Mouse (Mus musculus): ENCODE measurements around the gene Wwox. TPM values are rescaled to one million over a fixed set of nuclear protein-coding genes. Genes with fewer than 3 reads are reported as not detected.
"Not testable (repeated sequence)": the region's sequence is repeated elsewhere in the genome, so short reads cannot be mapped to it uniquely, and the experiment has no call there.

Wwox gene
- polyA plus RNA-seq, 1 experiment from 2014 or later = 11.3 TPM

DNA sequence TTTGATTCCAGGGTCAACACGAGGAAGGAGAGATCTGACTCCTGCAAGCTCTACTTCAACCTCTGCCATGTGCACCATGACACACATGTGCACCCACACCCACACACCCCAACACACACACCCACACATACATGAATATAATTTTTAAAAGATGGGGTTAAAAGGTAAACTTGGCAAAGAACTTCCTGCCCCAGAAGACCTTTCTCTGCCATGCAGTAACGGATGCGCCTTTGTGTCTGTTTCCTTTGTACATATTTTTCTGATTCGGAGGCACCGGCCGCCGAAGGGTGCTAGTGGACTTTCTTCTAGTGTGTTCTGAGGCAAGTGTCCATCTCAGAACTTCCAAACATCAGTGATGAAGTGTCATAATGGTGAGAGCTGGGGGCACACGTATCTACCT, 386.0 kb downstream of the Wwox start:
- no peaks in the 10 kb centered on the region for H3K36me3 ChIP-seq (ENCODE audit: control insufficient read depth, insufficient read depth, low read length)
- H3K4me2 ChIP-seq (ENCODE audit: low read length) = no peak overlapping the region
- no peaks in the 10 kb centered on the region for H3K4me1 ChIP-seq (ENCODE audit: control insufficient read depth in 2 of 2, insufficient read depth in 2 of 2, low read length in 2 of 2)
- H3K4me3 ChIP-seq (ENCODE audit: control insufficient read depth in 1 of 2, insufficient read depth in 1 of 2, low read depth in 1 of 2, low read length in 2 of 2) = no peak overlapping the region
- no peaks in the 10 kb centered on the region for H3K27me3 ChIP-seq (ENCODE audit: control insufficient read depth, insufficient read depth, low read length)
- H3K9ac ChIP-seq (ENCODE audit: low read length) = no peak overlapping the region
- ATAC-seq (ENCODE audit: insufficient number of reproducible peaks, insufficient read depth, low FRiP score, low read depth) = no peak
- no peak overlapping the region for H3K27ac ChIP-seq (replicated peaks in 1 of 2; ENCODE audit: control insufficient read depth in 1 of 2, insufficient read depth in 1 of 2, low read depth in 2 of 2, low read length in 2 of 2)
- 91% methylated on average over 8 of the region's 8 CpGs for WGBS
- no peaks in the 10 kb centered on the region for H3K9me3 ChIP-seq (ENCODE audit: control insufficient read depth, low read length)

DNA sequence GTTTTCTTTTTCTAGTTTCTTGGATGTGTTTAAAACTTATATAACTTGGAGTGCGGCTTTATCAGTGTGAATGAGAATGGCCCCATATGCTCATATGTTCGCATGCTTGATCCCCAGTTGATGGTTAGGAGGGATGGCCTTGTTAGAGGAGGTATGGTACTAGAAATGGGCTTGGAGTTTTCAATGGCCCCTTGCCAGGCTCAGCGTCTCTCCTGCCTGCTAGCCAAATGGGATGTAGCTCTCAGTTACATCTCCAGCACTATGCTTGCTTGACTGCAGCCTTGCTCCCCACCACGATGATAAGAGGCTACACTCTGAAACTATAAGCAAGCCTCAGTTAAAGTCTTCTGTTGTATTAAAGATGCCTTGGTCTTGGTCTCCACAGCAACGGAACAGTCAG, 387.5 kb downstream of the Wwox start:
- Histone ChIP-seq H3K4me3 (ENCODE audit: control insufficient read depth in 1 of 2, insufficient read depth in 1 of 2, low read depth in 1 of 2, low read length in 2 of 2) (no peak overlapping the region), H3K9me3 (ENCODE audit: control insufficient read depth, low read length) (no peaks in the 10 kb centered on the region), H3K4me1 (ENCODE audit: control insufficient read depth in 2 of 2, insufficient read depth in 2 of 2, low read length in 2 of 2) (peaks cover under 1% of the 10 kb centered on the region in 2 experiments; a peak in 3 of 4 replicates), H3K4me2 (ENCODE audit: low read length) (no peak overlapping the region), H3K36me3 (ENCODE audit: control insufficient read depth, insufficient read depth, low read length) (no peaks in the 10 kb centered on the region), H3K9ac (ENCODE audit: low read length) (no peak overlapping the region), H3K27ac (replicated peaks in 1 of 2; ENCODE audit: control insufficient read depth in 1 of 2, insufficient read depth in 1 of 2, low read depth in 2 of 2, low read length in 2 of 2) (no peak overlapping the region), H3K27me3 (ENCODE audit: control insufficient read depth, insufficient read depth, low read length) (no peaks in the 10 kb centered on the region)
- no peak for ATAC-seq (ENCODE audit: insufficient number of reproducible peaks, insufficient read depth, low FRiP score, low read depth)
- 76% methylated on average over 5 of the region's 5 CpGs for WGBS

DNA sequence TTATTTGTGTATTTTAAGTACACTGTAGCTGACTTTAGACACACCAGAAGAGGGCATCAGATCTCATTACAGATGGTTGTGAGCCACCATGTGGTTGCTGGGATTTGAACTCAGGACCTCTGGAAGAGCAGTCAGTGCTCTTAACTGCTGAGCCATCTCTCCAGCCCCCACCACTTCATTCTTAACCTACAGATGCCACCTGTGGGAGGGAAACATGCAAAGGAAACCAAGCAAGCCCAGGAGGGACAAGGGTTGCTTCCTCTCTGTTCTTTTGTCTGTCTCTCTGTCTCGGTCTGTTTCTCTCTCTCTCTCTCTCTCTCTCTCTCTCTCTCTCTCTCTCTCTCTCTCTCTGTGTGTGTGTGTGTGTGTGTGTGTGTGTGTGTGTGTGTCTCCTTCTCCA, 388.4 kb downstream of the Wwox start:
- H3K27me3 ChIP-seq (ENCODE audit: control insufficient read depth, insufficient read depth, low read length); H3K9me3 ChIP-seq (ENCODE audit: control insufficient read depth, low read length); ATAC-seq (ENCODE audit: insufficient number of reproducible peaks, insufficient read depth, low FRiP score, low read depth); H3K4me2 ChIP-seq (ENCODE audit: low read length); H3K4me3 ChIP-seq (ENCODE audit: control insufficient read depth in 1 of 2, insufficient read depth in 1 of 2, low read depth in 1 of 2, low read length in 2 of 2); H3K9ac ChIP-seq (ENCODE audit: low read length); H3K27ac ChIP-seq (replicated peaks in 1 of 2; ENCODE audit: control insufficient read depth in 1 of 2, insufficient read depth in 1 of 2, low read depth in 2 of 2, low read length in 2 of 2); H3K4me1 ChIP-seq (ENCODE audit: control insufficient read depth in 2 of 2, insufficient read depth in 2 of 2, low read length in 2 of 2); H3K36me3 ChIP-seq (ENCODE audit: control insufficient read depth, insufficient read depth, low read length): not testable (repeated sequence)
- 88% methylated on average over 1 of the region's 1 CpGs for WGBS

DNA sequence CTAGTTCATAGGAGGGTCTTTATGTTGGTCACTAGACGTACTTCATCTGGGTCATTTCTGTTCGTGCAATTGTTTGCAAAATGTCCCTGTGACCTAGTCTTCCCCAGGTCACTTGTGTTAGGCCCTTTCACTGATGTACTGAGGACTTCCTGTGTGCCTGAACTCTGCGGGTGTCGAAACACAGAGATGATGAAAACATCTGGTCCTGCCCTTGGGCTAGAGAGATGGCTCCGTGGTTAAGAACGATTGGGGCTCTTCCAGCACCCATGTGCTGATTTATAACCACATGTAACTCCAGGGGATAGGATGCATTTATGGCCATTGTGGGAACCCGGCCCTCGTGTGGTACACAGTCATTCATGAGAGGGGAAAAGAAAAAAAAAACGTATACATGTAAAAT, 392.1 kb downstream of the Wwox start:
- no peaks in the 10 kb centered on the region for H3K36me3 ChIP-seq (ENCODE audit: control insufficient read depth, insufficient read depth, low read length)
- H3K9ac ChIP-seq (ENCODE audit: low read length) = no peak overlapping the region
- peaks cover 17 to 18% of the 10 kb centered on the region in 2 experiments for H3K4me1 ChIP-seq (ENCODE audit: control insufficient read depth in 2 of 2, insufficient read depth in 2 of 2, low read length in 2 of 2)
- no peak overlapping the region for H3K4me2 ChIP-seq (ENCODE audit: low read length)
- H3K27me3 ChIP-seq (ENCODE audit: control insufficient read depth, insufficient read depth, low read length) = no peaks in the 10 kb centered on the region
- no peaks in the 10 kb centered on the region for H3K9me3 ChIP-seq (ENCODE audit: control insufficient read depth, low read length)
- WGBS = 75% methylated on average over 9 of the region's 9 CpGs
- no peak for ATAC-seq (ENCODE audit: insufficient number of reproducible peaks, insufficient read depth, low FRiP score, low read depth)
- no peak overlapping the region for H3K27ac ChIP-seq (replicated peaks in 1 of 2; ENCODE audit: control insufficient read depth in 1 of 2, insufficient read depth in 1 of 2, low read depth in 2 of 2, low read length in 2 of 2)
- H3K4me3 ChIP-seq (ENCODE audit: control insufficient read depth in 1 of 2, insufficient read depth in 1 of 2, low read depth in 1 of 2, low read length in 2 of 2) = no peak overlapping the region

DNA sequence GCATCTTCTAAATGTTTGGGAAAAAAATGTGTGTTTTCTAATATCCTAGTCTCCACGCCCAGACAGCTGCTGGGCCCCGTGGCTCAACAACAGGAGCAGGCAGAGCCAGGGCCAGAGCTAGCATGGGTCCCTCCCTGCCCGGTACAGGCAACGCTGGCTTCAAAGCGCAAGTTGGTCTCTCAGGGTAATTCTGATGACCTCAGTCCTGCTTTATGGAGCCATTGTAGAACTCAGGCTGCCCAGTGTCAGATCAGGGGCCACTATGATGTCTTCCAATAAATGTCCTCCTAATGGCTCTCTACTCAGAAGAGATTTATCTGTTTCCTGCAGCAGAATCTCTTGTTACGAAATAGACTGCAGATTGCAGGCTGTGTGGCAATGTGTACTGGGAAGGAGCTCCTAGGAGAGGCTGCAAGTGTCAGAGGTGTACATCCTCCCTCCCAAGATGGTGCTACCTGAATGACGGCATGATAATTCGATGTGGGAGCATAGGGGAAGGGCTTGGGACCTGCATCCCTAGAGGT, 392.9 kb downstream of the Wwox start:
- Histone ChIP-seq H3K9ac (ENCODE audit: low read length) (no peak overlapping the region), H3K4me3 (ENCODE audit: control insufficient read depth in 1 of 2, insufficient read depth in 1 of 2, low read depth in 1 of 2, low read length in 2 of 2) (no peak overlapping the region), H3K36me3 (ENCODE audit: control insufficient read depth, insufficient read depth, low read length) (no peaks in the 10 kb centered on the region), H3K4me1 (ENCODE audit: control insufficient read depth in 2 of 2, insufficient read depth in 2 of 2, low read length in 2 of 2) (peaks cover 17 to 18% of the 10 kb centered on the region in 2 experiments), H3K9me3 (ENCODE audit: control insufficient read depth, low read length) (no peaks in the 10 kb centered on the region), H3K4me2 (ENCODE audit: low read length) (no peak overlapping the region), H3K27ac (replicated peaks in 1 of 2; ENCODE audit: control insufficient read depth in 1 of 2, insufficient read depth in 1 of 2, low read depth in 2 of 2, low read length in 2 of 2) (no peak overlapping the region), H3K27me3 (ENCODE audit: control insufficient read depth, insufficient read depth, low read length) (no peaks in the 10 kb centered on the region)
- ATAC-seq (ENCODE audit: insufficient number of reproducible peaks, insufficient read depth, low FRiP score, low read depth) = no peak
- WGBS = 57% methylated on average over 8 of the region's 8 CpGs

DNA sequence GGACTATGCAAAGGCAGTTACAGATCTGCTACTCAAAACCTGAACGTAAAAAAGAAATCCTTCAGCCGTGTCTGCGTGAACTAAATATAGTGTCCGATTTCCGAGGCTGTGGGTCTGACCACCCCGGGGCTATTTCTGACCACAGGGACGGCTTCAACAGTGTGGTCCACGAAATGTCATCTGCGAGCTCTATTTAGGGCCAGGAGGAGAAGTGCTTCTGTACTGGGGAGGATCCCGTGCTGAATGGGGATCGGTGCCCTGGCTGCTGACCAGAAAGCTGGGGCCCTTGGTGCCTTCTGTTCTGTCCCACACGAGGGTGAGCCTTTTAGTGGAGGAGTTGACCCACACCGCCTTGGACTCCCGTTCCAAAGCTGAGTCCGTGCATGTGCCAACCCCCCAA, 395.3 kb downstream of the Wwox start:
- Histone ChIP-seq H3K27ac (replicated peaks in 1 of 2; ENCODE audit: control insufficient read depth in 1 of 2, insufficient read depth in 1 of 2, low read depth in 2 of 2, low read length in 2 of 2) (peak overlapping the region; percentile 43 to 50), H3K36me3 (ENCODE audit: control insufficient read depth, insufficient read depth, low read length) (no peaks in the 10 kb centered on the region), H3K4me3 (ENCODE audit: control insufficient read depth in 1 of 2, insufficient read depth in 1 of 2, low read depth in 1 of 2, low read length in 2 of 2) (no peak overlapping the region), H3K9ac (ENCODE audit: low read length) (no peak overlapping the region), H3K4me2 (ENCODE audit: low read length) (peak overlapping the region; percentile 38), H3K9me3 (ENCODE audit: control insufficient read depth, low read length) (no peaks in the 10 kb centered on the region), H3K27me3 (ENCODE audit: control insufficient read depth, insufficient read depth, low read length) (no peaks in the 10 kb centered on the region), H3K4me1 (ENCODE audit: control insufficient read depth in 2 of 2, insufficient read depth in 2 of 2, low read length in 2 of 2) (peaks cover 17 to 18% of the 10 kb centered on the region in 2 experiments)
- WGBS = 44% methylated on average over 15 of the region's 15 CpGs
- no peak for ATAC-seq (ENCODE audit: insufficient number of reproducible peaks, insufficient read depth, low FRiP score, low read depth)

DNA sequence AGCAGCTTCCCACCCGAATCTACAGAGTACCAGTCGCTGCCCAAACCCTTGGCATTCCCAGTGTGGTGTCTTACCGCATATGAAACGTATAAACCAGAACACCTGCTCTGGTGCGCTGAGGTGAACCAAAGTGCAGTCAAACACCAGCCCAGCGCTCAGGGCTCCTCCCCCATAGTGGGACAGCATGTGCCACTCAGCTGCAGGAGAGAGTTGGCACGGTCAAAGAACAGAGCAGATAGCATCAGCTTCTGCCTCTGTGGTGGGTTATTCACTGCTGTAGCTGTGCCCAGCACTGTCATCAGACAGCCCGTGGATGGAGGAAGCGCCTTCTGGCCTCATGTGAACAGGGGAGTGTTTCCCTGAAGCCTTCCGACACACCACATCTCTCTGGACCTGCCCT, 400.5 kb downstream of the Wwox start:
- H3K36me3 ChIP-seq (ENCODE audit: control insufficient read depth, insufficient read depth, low read length) = no peaks in the 10 kb centered on the region
- 89% methylated on average over 10 of the region's 10 CpGs for WGBS
- H3K9me3 ChIP-seq (ENCODE audit: control insufficient read depth, low read length) = no peaks in the 10 kb centered on the region
- H3K27ac ChIP-seq (replicated peaks in 1 of 2; ENCODE audit: control insufficient read depth in 1 of 2, insufficient read depth in 1 of 2, low read depth in 2 of 2, low read length in 2 of 2) = no peak overlapping the region
- no peak overlapping the region for H3K4me2 ChIP-seq (ENCODE audit: low read length)
- no peak overlapping the region for H3K9ac ChIP-seq (ENCODE audit: low read length)
- ATAC-seq (ENCODE audit: insufficient number of reproducible peaks, insufficient read depth, low FRiP score, low read depth) = no peak
- H3K27me3 ChIP-seq (ENCODE audit: control insufficient read depth, insufficient read depth, low read length) = no peaks in the 10 kb centered on the region
- H3K4me3 ChIP-seq (ENCODE audit: control insufficient read depth in 1 of 2, insufficient read depth in 1 of 2, low read depth in 1 of 2, low read length in 2 of 2) = no peak overlapping the region
- peaks cover 0 to 3% of the 10 kb centered on the region in 2 experiments; a peak in 1 of 4 replicates for H3K4me1 ChIP-seq (ENCODE audit: control insufficient read depth in 2 of 2, insufficient read depth in 2 of 2, low read length in 2 of 2)

DNA sequence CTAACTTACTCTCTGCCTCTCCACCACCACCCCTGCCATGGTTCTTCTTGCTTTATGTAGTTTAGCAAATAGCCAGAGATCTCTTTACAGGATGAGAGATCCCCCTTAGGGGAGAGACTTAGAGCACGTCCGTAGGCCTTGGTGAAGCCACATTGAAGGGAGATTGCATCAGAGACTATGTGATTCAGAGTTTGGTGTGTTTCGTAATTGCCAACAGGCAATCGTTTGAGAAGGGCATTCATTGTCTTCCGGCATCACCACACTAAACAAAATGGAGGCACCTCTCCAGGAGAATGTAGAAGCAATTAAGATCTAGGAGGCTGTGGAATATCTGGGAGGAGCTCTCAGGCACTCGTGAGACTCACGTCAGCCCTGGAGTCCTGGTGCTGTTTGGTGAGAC, 408.2 kb downstream of the Wwox start:
- H3K9ac ChIP-seq (ENCODE audit: low read length) = no peak overlapping the region
- no peak overlapping the region for H3K4me3 ChIP-seq (ENCODE audit: control insufficient read depth in 1 of 2, insufficient read depth in 1 of 2, low read depth in 1 of 2, low read length in 2 of 2)
- WGBS = 90% methylated on average over 7 of the region's 7 CpGs
- no peak overlapping the region for H3K27ac ChIP-seq (replicated peaks in 1 of 2; ENCODE audit: control insufficient read depth in 1 of 2, insufficient read depth in 1 of 2, low read depth in 2 of 2, low read length in 2 of 2)
- ATAC-seq (ENCODE audit: insufficient number of reproducible peaks, insufficient read depth, low FRiP score, low read depth) = no peak
- H3K27me3 ChIP-seq (ENCODE audit: control insufficient read depth, insufficient read depth, low read length) = no peaks in the 10 kb centered on the region
- H3K4me1 ChIP-seq (ENCODE audit: control insufficient read depth in 2 of 2, insufficient read depth in 2 of 2, low read length in 2 of 2) = no peaks in the 10 kb centered on the region
- no peaks in the 10 kb centered on the region for H3K36me3 ChIP-seq (ENCODE audit: control insufficient read depth, insufficient read depth, low read length)
- 0 out of 2 replicates have a peak, but pooled peaks cover 3% of the 10 kb centered on the region for H3K9me3 ChIP-seq (ENCODE audit: control insufficient read depth, low read length)
- H3K4me2 ChIP-seq (ENCODE audit: low read length) = no peak overlapping the region
